Mouse (Mus musculus): ENCODE data around the gene Izumo1r.

DNA sequence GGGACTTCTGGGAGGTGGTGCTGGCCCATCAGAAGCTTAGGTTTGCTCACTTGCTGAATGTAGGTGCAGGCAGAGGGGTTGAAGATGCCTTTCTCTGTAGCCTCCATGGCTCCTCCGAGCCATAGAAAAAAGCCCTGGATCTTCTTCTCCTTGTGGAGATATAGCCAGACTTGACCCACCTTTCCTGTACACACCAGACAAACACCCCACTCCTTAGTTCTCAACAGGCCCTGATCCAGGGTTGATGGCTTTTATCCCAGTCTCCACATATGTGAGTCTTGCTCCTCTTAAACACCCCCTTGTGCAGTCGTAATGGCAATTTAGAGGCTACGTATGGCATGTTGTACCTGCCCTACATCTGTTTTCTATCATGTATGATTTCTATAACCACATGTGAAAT lies 40.6 kb downstream of the Izumo1r start:
- TF ChIP-seq GATA1 (IDR thresholded peaks at IDR 0.05; ENCODE audit: borderline replicate concordance, low read length) (no peak), FLI1 (IDR thresholded peaks at IDR 0.05; ENCODE audit: low read length) (no peak)

Data from megakaryocyte, embryonic 14.5 days (primary cell).